Mouse (Mus musculus) urinary bladder, postnatal 14 days (tissue): ENCODE measurements around the gene Olfr1111.
"Not testable (repeated sequence)": the region's sequence is repeated elsewhere in the genome, so short reads cannot be mapped to it uniquely, and the experiment has no call there.

Experiments used
- DNase-seq: peaks from one replicate; pipeline ENCODE4 v3.0.0; 2021; ENCODE audit warnings: low spot score

The Olfr1111 gene

DNA sequence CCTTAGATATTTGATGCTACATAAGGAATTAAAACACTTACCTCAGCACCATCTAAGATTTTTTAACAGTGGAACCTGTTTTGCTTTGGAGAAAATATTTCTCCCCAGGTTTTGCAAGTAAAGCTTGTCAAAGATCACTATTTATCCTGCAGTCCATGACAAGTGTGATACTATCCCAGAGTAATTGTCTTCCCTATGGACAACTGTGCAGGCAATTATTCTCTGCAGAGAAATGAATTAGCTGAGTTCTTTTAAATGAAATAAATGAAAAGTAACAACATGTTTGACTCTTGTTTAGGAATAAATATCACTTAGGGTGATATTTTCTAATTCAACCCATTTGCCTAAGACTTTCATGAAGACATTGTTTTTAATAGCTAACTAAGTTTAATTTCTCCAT lies at the start of gene Olfr1111:
Gene Olfr1111 (minus strand): TSS at position 101 of the 400 bp plus-strand sequence.
- DNase-seq: no peak

DNA sequence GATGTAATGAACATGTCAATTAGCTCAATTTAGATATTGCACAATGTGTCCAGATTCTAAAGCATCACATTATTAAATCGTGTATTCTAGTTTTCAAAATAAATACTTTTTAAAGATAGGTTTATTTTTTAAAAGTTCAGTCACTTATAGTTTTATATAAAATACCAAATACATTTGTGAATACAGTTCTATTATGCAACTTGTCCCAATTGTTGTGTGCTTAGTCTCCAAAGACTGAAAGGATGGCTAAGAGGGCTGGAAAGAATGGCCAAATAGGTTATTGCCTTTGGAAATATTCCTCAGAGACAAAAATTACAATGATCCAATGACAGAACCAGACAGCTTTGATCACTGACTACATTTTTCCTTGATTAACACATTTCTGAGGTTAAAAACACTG lies 35.1 kb upstream of the Olfr1111 start, which contains the start of gene Olfr1112:
Gene Olfr1112 (plus strand): TSS at position 301 of the 400 bp plus-strand sequence.
- DNase-seq: no peak

DNA sequence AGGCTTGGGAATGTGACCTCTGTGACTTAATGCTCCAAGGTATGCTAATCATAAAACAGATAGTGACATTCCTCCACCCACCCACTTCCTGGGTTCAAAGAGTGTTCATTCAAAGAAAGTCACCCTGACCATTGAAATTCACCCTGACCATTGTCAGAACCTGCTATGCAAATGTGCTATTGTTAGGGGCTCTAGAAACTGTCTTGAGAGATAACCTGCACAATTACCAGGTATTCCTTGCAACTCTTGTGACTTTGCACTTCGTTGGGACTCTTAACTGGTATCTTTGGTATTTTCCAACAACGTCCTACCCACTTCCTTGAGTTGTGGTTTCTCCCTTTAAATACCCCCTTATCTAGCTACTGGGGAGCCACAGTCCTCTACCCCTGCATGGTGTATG lies 15.3 kb upstream of the Olfr1111 start:
- not testable (repeated sequence) for DNase-seq

DNA sequence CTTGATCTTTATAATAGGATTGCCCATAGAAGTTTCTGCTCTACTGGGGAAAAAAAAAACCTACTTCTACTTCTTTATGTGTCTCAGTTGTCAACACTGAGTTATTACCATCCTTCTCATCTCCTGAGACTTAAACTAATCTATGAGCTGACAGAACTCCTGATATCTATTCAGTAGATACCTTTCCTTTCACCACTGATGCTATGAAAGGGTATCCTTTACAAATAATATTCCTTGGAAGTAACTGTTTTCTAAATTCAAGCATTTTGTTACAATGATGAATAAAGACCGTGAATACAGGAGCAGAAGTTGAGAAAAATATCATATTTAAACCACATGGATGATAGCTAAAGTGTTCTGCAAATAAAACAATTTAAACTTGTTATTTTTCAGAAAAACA lies 12.2 kb downstream of the Olfr1111 start, which contains the start of gene Olfr1110:
Gene Olfr1110 (minus strand): TSS at position 101 of the 400 bp plus-strand sequence.
- DNase-seq: no peak

DNA sequence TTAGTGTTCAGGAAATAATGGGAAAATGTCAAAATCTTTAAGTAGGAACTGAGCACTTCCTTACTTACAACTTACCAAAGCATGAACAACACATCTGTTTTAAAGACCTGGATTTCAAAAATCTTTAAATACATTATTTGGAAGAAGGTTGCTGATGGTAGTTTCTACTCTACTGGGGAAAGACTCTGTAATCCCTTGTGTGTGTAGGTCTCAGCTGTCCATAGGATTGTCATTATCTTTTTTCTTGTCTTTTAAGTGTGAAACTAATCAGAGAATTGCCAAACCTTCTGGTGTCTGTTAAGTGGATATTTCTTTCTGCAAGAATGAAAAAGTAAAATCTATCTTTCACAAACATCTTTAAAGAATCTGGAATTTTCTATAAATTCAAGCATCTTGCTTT lies 38.0 kb downstream of the Olfr1111 start, which contains the start of gene Olfr259:
Gene Olfr259 (minus strand): TSS at position 101 of the 400 bp plus-strand sequence.
- DNase-seq: no peak
